Mouse (Mus musculus) lung, embryonic 15.5 days (tissue): ENCODE measurements around the gene Ntrk3. TPM values are rescaled to one million over a fixed set of nuclear protein-coding genes. Genes with fewer than 3 reads are reported as not detected.

ENCODE experiments used
- ATAC-seq: fragments of 200-750 bp; cut with Nextera tagmentation; 2 replicates; pipeline ENCODE4 v1.8.0; 2017; ENCODE audit warnings: moderate number of reproducible peaks, borderline replicate concordance; ENCODE audit not compliant: low FRiP score, low TSS enrichment; ENCODE audit errors: extremely low read depth
- H3K27ac ChIP-seq: fragments of 300-500 bp; sonication (generic); 2 replicates; pipeline ENCODE4 v1.5.1; 2015; ENCODE audit warnings: moderate library complexity, mild to moderate bottlenecking, inconsistent platforms
- H3K27me3 ChIP-seq: fragments of 300-500 bp; sonication (generic); 2 replicates; pipeline ENCODE4 v1.6.1; 2015; ENCODE audit warnings: inconsistent platforms
- H3K36me3 ChIP-seq: fragments of 300-500 bp; sonication (generic); 2 replicates; pipeline ENCODE4 v1.6.1; 2015; ENCODE audit warnings: inconsistent platforms
- H3K4me1 ChIP-seq: fragments of 300-500 bp; sonication (generic); 2 replicates; pipeline ENCODE4 v1.6.1; 2015; ENCODE audit warnings: inconsistent platforms
- H3K4me2 ChIP-seq: fragments of 300-500 bp; sonication (generic); 2 replicates; pipeline ENCODE4 v1.6.1; 2015; ENCODE audit warnings: inconsistent platforms, mild to moderate bottlenecking, moderate library complexity
- H3K4me3 ChIP-seq: fragments of 300-500 bp; sonication (generic); 2 replicates; pipeline ENCODE4 v1.5.1; 2015; ENCODE audit warnings: mild to moderate bottlenecking, inconsistent platforms
- H3K9ac ChIP-seq: fragments of 300-500 bp; sonication (generic); 2 replicates; pipeline ENCODE4 v1.6.1; 2015; ENCODE audit warnings: inconsistent platforms
- H3K9me3 ChIP-seq: fragments of 300-500 bp; sonication (generic); 2 replicates; pipeline ENCODE4 v1.6.1; 2016; ENCODE audit warnings: inconsistent platforms
- WGBS: fragments of 180-500 bp; shearing (Covaris S2); methylation state at CpG from one replicate; pipeline ENCODE4 v1.1.7; 2015; 5-methylcytosine and 5-hydroxymethylcytosine counted together
- polyA plus RNA-seq: library from polyadenylated mRNA; unstranded; fragments of >200 nt; fragmentation: Nextera tagmentation; extraction: Ambion mirVana; gene quantifications from 2 replicates; pipeline ENCODE4 v1.2.1, GENCODE M21; 2015

The Ntrk3 gene
- polyA plus RNA-seq, 1 experiment from 2014 or later, result 1.1 TPM

DNA sequence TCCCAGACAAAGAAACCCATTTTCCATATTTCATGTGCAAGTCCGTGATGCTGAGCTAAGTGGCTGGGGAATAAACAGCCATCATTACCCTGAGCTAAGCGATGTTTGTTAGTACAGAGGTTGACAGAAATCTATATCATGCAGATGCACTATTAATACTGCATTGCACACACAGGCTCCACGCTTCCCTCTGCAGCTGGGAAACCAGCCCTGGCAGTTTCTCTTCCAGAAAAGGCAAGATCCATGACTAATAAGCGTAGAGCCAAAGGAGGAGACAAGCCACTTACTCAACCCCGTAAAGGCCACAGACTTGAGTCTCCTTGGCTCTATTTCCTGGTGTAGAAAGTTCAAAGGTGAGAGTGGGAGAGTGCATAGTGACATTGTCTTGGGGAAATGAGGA, 390.3 kb downstream of the Ntrk3 start:
- no peak for ATAC-seq
- no peak overlapping the region for H3K9ac ChIP-seq
- no peaks in the 10 kb centered on the region for H3K36me3 ChIP-seq
- no peaks in the 10 kb centered on the region for H3K9me3 ChIP-seq
- no peak overlapping the region for H3K4me3 ChIP-seq
- H3K27ac ChIP-seq, result no peak overlapping the region
- no peaks in the 10 kb centered on the region for H3K4me1 ChIP-seq
- no peak overlapping the region for H3K4me2 ChIP-seq
- H3K27me3 ChIP-seq, result no peaks in the 10 kb centered on the region
- 75% methylated on average over 5 of the region's 5 CpGs for WGBS

DNA sequence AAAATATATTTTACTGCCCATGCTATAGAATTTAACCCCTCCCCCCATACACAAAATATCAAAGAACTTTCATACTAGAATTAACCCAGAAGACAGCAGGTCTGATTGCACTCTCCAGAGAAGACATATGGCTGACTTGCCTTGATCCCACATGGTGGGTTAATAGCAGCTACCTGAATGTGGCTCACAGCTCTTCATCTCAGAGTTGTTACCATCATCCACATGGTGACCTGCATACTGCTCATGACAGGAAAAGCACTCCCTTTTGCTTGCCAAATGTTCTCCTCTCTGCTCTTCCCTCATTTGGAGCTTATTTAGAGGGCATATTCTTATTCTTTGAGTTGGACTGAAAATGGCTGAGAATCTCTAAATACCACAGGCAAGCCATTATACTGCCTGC, 404.4 kb downstream of the Ntrk3 start:
- no peaks in the 10 kb centered on the region for H3K4me1 ChIP-seq
- H3K9me3 ChIP-seq, result no peaks in the 10 kb centered on the region
- H3K9ac ChIP-seq, result no peak overlapping the region
- no peaks in the 10 kb centered on the region for H3K36me3 ChIP-seq
- no peak overlapping the region for H3K4me3 ChIP-seq
- H3K27ac ChIP-seq, result no peak overlapping the region
- no peak overlapping the region for H3K4me2 ChIP-seq
- no peak for ATAC-seq
- no peaks in the 10 kb centered on the region for H3K27me3 ChIP-seq

DNA sequence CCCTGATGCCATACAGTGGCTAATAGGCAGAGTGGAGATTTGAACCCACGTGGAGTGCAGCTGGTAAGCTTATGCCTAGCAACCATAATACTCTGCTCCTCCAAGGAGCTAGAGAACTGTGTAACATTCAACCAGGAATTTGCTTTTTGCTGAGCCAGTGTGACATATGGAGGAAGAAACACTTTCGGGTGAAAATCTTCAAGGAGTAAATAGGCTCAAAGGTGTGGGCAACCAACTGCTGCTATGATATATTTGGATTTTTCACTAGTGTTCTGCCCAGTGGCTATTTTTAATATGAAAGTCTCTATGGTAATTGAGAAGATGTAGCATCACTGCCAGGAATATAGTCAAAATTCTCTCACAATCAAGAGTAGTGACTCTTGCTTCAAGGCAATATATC, 409.5 kb downstream of the Ntrk3 start:
- Histone ChIP-seq H3K4me1 (no peaks in the 10 kb centered on the region), H3K9ac (no peak overlapping the region), H3K27ac (no peak overlapping the region), H3K9me3 (no peaks in the 10 kb centered on the region), H3K4me3 (no peak overlapping the region), H3K36me3 (no peaks in the 10 kb centered on the region), H3K27me3 (no peaks in the 10 kb centered on the region), H3K4me2 (no peak overlapping the region)
- WGBS, result 78% methylated on average over 2 of the region's 2 CpGs
- ATAC-seq, result no peak

DNA sequence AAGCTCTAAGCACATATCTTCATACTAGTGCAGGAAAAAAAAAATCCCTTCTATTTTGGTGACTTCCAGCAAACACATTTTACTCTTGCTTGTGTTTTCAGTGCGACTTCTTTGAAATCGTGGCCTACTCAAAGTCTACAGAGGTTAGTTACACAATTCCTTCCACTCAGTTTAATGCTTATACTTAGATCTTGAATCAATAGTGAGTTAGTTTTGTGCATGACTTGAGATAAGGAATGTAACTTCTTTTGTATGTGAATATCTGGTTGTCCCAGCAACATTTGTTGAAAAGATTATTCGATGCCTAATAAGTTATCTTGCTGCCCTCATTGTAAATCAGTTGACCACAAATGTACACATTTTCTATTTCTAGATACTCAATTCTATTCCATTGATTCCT, 411.6 kb downstream of the Ntrk3 start:
- H3K36me3 ChIP-seq, result no peaks in the 10 kb centered on the region
- H3K4me1 ChIP-seq, result no peaks in the 10 kb centered on the region
- no peak for ATAC-seq
- no peaks in the 10 kb centered on the region for H3K9me3 ChIP-seq
- no peak overlapping the region for H3K27ac ChIP-seq
- H3K4me3 ChIP-seq, result no peak overlapping the region
- H3K27me3 ChIP-seq, result no peaks in the 10 kb centered on the region
- no peak overlapping the region for H3K4me2 ChIP-seq
- no peak overlapping the region for H3K9ac ChIP-seq
- WGBS, result 90% methylated on average over 3 of the region's 3 CpGs

DNA sequence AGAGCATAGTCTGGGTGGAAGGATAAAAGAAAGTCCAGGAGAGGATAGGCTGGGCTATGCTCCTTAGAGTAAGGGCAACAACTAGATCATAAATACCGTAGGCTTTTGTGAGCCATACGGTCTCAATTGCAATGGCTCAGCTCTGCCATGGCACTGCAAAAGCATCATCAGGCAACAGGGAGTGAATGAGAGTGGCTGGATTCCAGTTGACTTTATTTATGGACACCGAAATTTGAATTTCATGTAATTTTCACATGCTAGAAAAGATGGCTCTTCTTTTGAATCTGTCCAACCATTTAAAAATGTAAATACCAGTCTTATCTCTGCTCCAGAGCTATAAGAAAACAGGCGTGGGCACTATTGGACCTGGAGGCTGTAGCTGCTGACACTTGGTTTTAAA, 419.2 kb downstream of the Ntrk3 start:
- WGBS, result 81% methylated on average over 4 of the region's 4 CpGs
- H3K9me3 ChIP-seq, result no peaks in the 10 kb centered on the region
- H3K9ac ChIP-seq, result no peak overlapping the region
- no peak for ATAC-seq
- H3K27me3 ChIP-seq, result no peaks in the 10 kb centered on the region
- H3K4me2 ChIP-seq, result no peak overlapping the region
- H3K36me3 ChIP-seq, result no peaks in the 10 kb centered on the region
- H3K4me3 ChIP-seq, result no peak overlapping the region
- no peaks in the 10 kb centered on the region for H3K4me1 ChIP-seq
- H3K27ac ChIP-seq, result no peak overlapping the region

DNA sequence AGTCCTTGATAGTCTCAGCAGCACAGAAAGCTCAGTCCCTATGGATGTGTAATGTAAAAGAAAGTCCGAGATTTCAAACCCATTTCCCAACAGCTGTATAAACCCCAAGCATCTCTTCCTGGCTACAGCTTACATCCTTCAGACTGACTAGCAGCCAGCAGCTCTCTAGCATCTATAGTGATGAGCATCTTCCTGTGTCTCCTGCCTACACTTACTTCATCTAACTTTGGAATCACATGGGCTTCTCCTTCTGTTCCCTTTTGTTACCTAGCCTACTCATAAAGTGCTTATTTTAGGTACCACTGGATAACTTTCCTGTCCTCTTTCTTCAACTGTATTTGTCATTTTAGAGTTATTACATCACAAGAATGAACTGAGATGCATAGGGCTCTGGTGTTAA, 432.0 kb downstream of the Ntrk3 start:
- no peak for ATAC-seq
- Histone ChIP-seq H3K27ac (no peak overlapping the region), H3K4me2 (no peak overlapping the region), H3K27me3 (no peaks in the 10 kb centered on the region), H3K9ac (no peak overlapping the region), H3K9me3 (no peaks in the 10 kb centered on the region), H3K4me1 (no peaks in the 10 kb centered on the region), H3K4me3 (no peak overlapping the region), H3K36me3 (no peaks in the 10 kb centered on the region)
- WGBS, result 84% methylated on average over 1 of the region's 1 CpGs

DNA sequence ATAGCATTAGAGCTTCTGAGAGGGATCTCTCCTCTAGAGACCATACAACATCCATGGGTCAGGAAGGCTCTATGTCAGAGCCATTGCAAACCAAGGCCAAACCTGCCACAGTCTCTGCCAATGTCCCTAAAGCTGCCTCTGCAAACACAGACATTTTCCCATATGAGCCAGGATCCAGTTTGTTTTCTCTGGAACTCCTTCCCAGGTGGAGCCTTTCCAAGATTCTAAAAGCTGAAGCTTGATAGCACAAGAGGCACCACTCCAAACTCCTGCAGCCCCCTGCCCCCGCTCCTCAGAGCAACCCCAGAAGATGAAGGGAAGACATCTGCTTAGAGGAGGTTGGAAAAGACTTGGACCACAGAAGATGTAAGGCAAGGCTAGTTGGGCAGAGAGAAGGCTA, 432.8 kb downstream of the Ntrk3 start:
- H3K9me3 ChIP-seq, result no peaks in the 10 kb centered on the region
- 71% methylated on average over 1 of the region's 1 CpGs for WGBS
- H3K4me1 ChIP-seq, result no peaks in the 10 kb centered on the region
- H3K9ac ChIP-seq, result no peak overlapping the region
- no peak overlapping the region for H3K4me2 ChIP-seq
- ATAC-seq, result no peak
- no peaks in the 10 kb centered on the region for H3K27me3 ChIP-seq
- H3K36me3 ChIP-seq, result no peaks in the 10 kb centered on the region
- no peak overlapping the region for H3K4me3 ChIP-seq
- H3K27ac ChIP-seq, result no peak overlapping the region

DNA sequence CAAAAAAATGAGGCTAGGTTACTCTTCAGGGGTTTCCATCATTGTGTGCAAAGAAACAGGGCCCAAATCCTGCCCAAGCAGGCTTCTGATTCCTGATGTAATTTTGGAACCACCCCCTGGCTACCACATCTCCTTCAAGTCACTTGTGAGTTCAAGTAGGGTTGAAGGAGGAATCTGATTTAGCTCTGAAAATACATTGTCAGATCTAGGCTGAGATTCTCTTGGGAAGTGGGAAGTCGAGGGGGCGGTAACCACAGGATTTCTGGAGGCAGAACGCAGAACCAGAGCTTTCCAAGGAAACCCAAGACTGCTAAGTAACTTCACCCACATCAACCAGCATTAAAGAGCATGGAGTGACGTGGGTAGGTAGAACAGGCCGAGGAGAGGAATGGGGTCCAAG, 440.5 kb downstream of the Ntrk3 start:
- Histone ChIP-seq H3K9me3 (no peaks in the 10 kb centered on the region), H3K36me3 (no peaks in the 10 kb centered on the region)
- 83% methylated on average over 5 of the region's 5 CpGs for WGBS

DNA sequence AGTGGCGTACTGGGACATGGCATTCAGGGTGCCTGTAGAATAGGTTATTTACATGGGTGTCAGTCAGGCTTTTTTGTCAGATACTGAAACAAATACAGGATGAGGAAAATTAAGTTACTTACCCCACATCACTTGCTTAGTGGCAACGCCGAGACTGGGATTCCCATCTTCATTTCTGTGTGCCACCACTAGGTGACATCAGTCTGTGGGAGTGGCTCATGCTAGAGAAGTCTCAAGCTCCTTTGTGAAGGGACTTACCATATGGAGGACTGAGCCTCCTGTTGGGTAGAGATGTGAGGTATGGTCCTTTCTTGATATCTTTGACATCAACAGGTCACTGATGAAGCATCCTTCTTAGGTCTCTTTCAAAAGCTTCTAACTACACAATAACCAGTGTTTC, 443.5 kb downstream of the Ntrk3 start:
- no peaks in the 10 kb centered on the region for H3K4me1 ChIP-seq
- no peak overlapping the region for H3K4me3 ChIP-seq
- no peak overlapping the region for H3K9ac ChIP-seq
- 60% methylated on average over 3 of the region's 3 CpGs for WGBS
- ATAC-seq, result no peak
- no peaks in the 10 kb centered on the region for H3K9me3 ChIP-seq
- no peak overlapping the region for H3K27ac ChIP-seq
- no peaks in the 10 kb centered on the region for H3K27me3 ChIP-seq
- no peaks in the 10 kb centered on the region for H3K36me3 ChIP-seq
- no peak overlapping the region for H3K4me2 ChIP-seq

More for the DNA sequence above, 440.5 kb downstream of the Ntrk3 start:
- no peak overlapping the region for H3K4me3 ChIP-seq
- H3K27me3 ChIP-seq, result no peaks in the 10 kb centered on the region
- H3K9ac ChIP-seq, result no peak overlapping the region
- no peak for ATAC-seq
- no peaks in the 10 kb centered on the region for H3K4me1 ChIP-seq
- no peak overlapping the region for H3K27ac ChIP-seq
- H3K4me2 ChIP-seq, result no peak overlapping the region

DNA sequence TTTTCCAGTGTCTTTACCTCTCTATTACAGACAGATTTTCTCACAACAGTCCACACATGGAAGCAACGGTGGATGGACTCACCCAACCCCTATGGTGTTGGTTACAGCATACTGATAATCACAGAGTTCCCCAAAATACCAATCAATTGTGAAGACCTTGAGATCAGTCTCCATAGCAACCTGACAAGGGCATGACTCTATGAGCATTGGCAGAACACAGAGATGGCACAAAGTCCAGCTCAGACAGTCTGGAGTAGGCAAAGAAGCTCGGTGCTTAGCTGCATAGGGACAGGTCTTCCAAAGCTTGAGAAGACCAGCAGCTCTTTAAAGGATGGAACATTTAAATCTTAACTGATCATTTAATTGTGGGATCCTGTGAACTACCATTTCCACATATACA, 447.6 kb downstream of the Ntrk3 start:
- no peak for ATAC-seq
- WGBS, result 77% methylated on average over 2 of the region's 2 CpGs
- Histone ChIP-seq H3K4me2 (no peak overlapping the region), H3K9me3 (no peaks in the 10 kb centered on the region), H3K4me3 (no peak overlapping the region), H3K9ac (no peak overlapping the region), H3K4me1 (no peaks in the 10 kb centered on the region), H3K27ac (no peak overlapping the region), H3K36me3 (no peaks in the 10 kb centered on the region), H3K27me3 (no peaks in the 10 kb centered on the region)

DNA sequence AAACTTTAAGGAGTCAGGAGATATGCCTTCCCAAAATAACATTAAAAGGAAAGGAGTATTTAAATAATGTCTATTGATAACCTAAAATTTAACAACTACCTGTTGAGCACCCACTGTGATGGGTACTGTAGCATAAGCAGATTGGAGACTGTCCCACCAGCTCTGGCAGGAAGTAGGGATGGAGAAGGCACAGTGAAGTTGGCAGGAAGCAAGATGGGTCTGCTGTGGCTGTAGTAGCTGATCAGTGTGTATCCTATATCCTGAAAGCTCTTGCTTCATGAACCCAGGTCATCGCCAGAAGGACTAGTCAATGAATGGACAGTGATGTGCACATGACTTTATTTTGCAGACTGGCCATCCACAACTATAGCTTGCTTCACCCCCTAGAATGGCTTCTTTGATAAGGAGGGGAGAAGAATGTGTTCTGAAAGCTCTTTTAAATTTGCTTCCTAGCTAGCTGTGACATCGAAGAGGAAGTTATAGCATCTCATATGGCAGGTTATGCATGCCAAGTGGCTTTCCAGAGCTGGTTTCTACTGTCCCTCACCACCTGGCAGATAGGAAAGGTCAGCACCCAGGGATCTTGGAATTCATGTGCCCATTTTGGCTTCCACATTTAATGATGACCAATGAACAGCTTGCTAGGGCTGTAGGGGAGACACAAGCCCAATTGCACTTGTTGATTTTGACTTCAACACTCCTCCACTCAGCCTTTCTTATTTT, 451.1 kb downstream of the Ntrk3 start:
- H3K4me3 ChIP-seq, result no peak overlapping the region
- H3K9ac ChIP-seq, result no peak overlapping the region
- no peaks in the 10 kb centered on the region for H3K27me3 ChIP-seq
- WGBS, result 86% methylated on average over 2 of the region's 2 CpGs
- H3K4me2 ChIP-seq, result no peak overlapping the region
- no peak overlapping the region for H3K27ac ChIP-seq
- H3K4me1 ChIP-seq, result no peaks in the 10 kb centered on the region
- H3K9me3 ChIP-seq, result no peaks in the 10 kb centered on the region
- no peak for ATAC-seq
- no peaks in the 10 kb centered on the region for H3K36me3 ChIP-seq

DNA sequence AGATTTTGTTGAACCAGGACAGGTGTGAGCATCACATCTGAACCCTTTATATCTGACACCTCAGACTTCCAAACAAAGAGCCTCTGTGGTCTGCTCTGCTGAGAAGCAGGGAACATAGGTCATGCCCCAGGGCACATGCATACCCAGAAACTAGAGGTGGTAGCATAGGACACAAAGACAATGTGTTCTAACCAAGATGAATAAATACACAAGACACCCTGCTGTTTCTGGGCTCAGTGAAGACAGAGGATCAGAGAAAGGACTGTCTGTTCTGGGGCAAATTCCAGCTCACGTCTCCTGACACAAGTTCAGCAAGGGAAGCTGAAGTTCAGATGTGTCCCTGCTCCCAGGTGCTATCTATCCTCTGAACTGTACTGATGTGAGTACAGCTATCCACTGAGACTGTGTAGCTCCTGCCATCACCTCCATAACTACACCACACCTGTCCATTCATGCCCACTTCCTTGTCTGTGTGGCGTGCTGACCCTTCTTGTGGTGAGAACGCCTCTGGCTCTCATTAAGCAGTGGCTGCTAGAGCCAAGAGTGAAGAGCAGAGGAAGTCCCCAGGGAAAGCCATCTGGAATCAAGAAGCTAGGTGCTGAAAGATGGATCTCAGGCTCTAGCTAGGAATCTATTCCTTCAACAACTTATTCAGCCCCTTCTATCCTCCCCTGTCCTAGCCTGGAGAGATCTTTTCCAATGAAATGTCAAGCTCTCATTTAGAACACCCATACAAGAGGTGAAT, 468.1 kb downstream of the Ntrk3 start:
- WGBS, result 47% methylated on average over 3 of the region's 3 CpGs
- ATAC-seq, result no peak

More for the DNA sequence above, 468.1 kb downstream of the Ntrk3 start:
- no peak overlapping the region for H3K4me2 ChIP-seq
- no peak overlapping the region for H3K4me3 ChIP-seq
- H3K9ac ChIP-seq, result no peak overlapping the region
- no peaks in the 10 kb centered on the region for H3K27me3 ChIP-seq
- no peaks in the 10 kb centered on the region for H3K36me3 ChIP-seq
- no peak overlapping the region for H3K27ac ChIP-seq
- H3K9me3 ChIP-seq, result no peaks in the 10 kb centered on the region
- H3K4me1 ChIP-seq, result 0 out of 2 replicates have a peak, but pooled peaks cover 2% of the 10 kb centered on the region
